Mouse (Mus musculus) liver, adult 10 weeks (tissue): ENCODE results near the gene Ddi2. TPM values are rescaled to one million over a fixed set of nuclear protein-coding genes. Genes with fewer than 3 reads are reported as not detected.

Experiments used
- polyA plus RNA-seq: library from polyadenylated mRNA; stranded (reverse); fragments of 350-450 nt; fragmentation: Illumina TruSeq; extraction: RNeasy Lipid Tissue Mini Kit (QIAGEN cat#74804); gene quantifications from one replicate; pipeline ENCODE4 v1.2.3, GENCODE M21; 2014; ENCODE audit warnings: low read depth, low replicate concordance

Ddi2 gene
- 60.2 TPM for polyA plus RNA-seq

GRCm38 (mm10) chr4:141722731-141723672 lies at the start of gene Ddi2:
Gene Ddi2, minus strand, starts transcription at chr4:141723419.

DNA sequence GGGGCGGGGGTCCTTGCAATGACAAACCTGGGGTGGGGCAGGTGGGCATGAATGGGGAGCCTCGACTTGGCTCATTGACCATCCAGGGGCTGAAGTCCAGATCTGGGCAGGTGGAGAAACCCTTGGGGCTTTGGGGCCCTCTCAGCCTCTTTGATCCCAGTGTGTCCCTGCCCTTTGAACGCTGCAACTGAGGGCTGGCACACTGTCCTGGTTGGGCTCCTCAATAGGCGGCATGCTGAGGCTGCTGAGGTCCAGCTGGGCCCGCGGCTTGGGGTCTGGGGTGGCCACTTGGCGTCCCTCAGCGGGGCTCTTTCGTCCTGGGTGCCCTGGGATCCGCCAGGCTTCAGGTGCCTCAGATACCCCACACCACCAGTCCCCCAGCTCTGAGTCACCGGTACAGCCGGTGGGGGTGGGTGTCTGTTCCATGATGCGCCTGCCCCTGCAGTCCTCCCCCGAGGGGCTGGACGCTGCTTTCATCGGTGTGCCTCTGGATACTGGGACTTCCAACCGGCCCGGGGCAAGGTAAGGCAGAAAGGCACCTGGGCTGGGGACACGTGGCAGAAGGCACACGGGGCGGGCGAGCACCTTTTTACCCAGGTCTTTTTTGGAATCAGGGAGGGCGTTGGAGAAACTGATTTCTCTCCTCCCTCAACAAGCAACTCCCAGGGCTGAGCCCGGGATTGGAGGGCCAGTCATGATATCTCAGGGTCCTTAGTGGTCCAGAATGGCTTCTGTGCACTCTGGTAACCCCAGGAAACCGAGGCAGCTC lies 23.5 kb upstream of the Ddi2 start, which contains the start of gene Agmat:
Gene Agmat (plus strand): TSS at position 95 of the 769 bp plus-strand sequence.

GRCm38 (mm10) chr4:141685499-141685898 lies 37.7 kb downstream of the Ddi2 start, which contains the start of gene Rsc1a1:
Gene Rsc1a1, minus strand, starts transcription at chr4:141685599.

DNA sequence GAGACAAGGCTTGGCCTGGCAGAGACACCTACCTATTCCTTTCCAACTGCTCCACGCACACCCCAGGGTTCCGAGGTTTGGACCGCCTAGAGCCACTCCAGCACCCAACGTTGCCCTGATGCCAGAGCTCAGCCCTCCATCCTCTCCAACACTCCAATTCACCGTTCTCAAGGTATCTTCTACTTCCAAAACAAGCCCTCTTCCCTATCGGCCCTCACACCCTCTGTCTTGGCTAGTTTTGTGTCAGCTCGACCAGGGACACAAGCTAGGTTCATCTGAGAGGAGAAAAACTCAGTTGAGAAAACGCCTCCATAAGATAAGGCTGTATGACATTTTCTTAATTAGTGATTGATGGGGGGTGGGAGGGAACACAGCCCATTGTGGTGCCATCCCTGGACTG lies 58.4 kb downstream of the Ddi2 start, which contains the start of gene Plekhm2:
Gene Plekhm2 (minus strand): TSS at position 101 of the 400 bp plus-strand sequence.

Other genes starting within 250 kb of the Ddi2 start
- 1.6 TPM for gene Spen, start 184.8 kb downstream of the Ddi2 start, polyA plus RNA-seq
- gene Fblim1, start 117.3 kb downstream of the Ddi2 start, polyA plus RNA-seq: 0.48 TPM
- gene Tmem82, start 104.8 kb downstream of the Ddi2 start, polyA plus RNA-seq: 1.1 TPM
- 0.42 TPM for gene Slc25a34, start 99.6 kb downstream of the Ddi2 start, polyA plus RNA-seq
- 0.69 TPM for gene Plekhm2, start 58.5 kb downstream of the Ddi2 start, polyA plus RNA-seq
- gene Rsc1a1, start 37.8 kb downstream of the Ddi2 start, polyA plus RNA-seq: 5.0 TPM
- gene Agmat, start 23.3 kb upstream of the Ddi2 start, polyA plus RNA-seq: 25.5 TPM
- gene Dnajc16, start 67.5 kb upstream of the Ddi2 start, polyA plus RNA-seq: 2.8 TPM
- 7.8 TPM for gene Casp9, start 70.2 kb upstream of the Ddi2 start, polyA plus RNA-seq
- gene Cela2a, start 102.7 kb upstream of the Ddi2 start, polyA plus RNA-seq: not detected
- not detected for gene Ctrc, start 122.9 kb upstream of the Ddi2 start, polyA plus RNA-seq
- 2.0 TPM for gene Efhd2, start 151.5 kb upstream of the Ddi2 start, polyA plus RNA-seq